Mouse (Mus musculus): Measurements from ENCODE around the gene Rpl37a. TPM values are rescaled to one million over a fixed set of nuclear protein-coding genes. Genes with fewer than 3 reads are reported as not detected.

The Rpl37a gene
- polyA plus RNA-seq, 1 experiment from 2014 or later, result 1,937 TPM

DNA sequence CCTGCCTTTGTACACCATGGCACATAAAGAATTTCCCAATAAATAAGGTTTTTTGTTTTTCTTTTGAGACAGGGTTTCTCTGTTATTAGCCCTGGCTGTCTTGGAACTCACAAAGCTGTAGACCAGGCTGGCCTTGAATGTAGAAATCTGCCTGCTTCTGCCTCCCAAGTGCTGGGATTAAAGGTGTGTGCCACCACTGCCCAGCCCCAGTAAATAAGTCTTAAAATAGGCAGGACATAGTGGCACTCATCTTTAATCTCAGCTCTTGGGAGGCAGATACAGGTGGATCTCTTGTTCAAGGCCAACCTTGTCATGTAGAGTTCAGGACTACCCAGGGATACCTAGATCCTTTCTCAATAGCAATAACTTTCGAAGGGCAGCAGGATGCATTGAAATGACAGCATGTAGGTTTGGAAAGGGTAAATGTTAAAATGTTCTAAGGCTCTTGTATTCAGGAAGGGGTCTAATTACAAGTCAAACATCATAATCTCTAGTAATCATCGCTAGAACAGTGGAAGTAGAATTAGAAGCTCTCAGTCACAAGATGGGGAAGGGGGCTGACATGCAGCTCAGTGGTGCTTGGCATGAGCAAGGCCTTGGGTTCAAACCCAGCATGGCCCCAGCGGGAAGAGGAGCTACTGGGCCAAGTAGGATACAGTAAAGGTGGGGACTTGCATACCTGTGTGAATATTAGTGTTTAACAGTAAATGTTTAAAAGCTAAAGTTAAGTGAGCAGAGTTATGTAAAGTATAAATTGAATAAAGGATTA lies 4.7 kb downstream of the Rpl37a start:
- Histone ChIP-seq H3K4me1 (replicated peaks; ENCODE audit: control insufficient read depth, insufficient read depth, low read length) (peaks cover 12% of the 10 kb centered on the region), H3K27ac (ENCODE audit: low read length) (no peak overlapping the region), H3K36me3 (ENCODE audit: control insufficient read depth, insufficient read depth, low read length) (peaks cover 13% of the 10 kb centered on the region; the same call in 1 of the 2 replicates), H3K9ac (ENCODE audit: low read length) (no peak overlapping the region), H3K4me2 (ENCODE audit: low read depth, low read length) (no peak overlapping the region), H3K4me3 (ENCODE audit: low read length) (no peak overlapping the region), H3K27me3 (ENCODE audit: control insufficient read depth, insufficient read depth, low read depth, low read length) (no peaks in the 10 kb centered on the region), H3K9me3 (ENCODE audit: control insufficient read depth, low read length) (no peaks in the 10 kb centered on the region)
- ATAC-seq (ENCODE audit: low read depth), result no peak
- WGBS, result 56% methylated on average over 3 of the region's 3 CpGs

DNA sequence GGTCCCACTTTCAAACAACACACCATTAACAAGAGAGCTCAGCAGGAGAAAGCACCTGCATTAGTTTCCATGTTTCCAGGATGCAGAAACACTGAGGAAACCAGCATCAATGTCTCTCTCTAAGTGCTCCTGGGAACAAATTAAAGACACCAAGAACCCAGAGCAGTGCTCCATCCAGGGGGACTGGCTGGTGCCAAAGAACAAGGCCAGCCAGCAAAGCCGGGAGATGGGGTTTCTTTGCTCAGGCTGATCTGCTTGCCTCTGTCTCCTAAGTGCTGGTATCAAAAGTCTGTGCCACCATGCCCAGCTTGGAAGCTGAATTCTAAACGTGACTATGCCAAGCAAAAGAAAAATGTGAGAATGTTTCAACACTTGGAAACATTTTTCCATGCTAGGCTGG lies 5.3 kb downstream of the Rpl37a start:
- no peak for ATAC-seq (ENCODE audit: low read depth)
- Histone ChIP-seq H3K4me1 (replicated peaks; ENCODE audit: control insufficient read depth, insufficient read depth, low read length) (peaks cover 12% of the 10 kb centered on the region), H3K9ac (ENCODE audit: low read length) (no peak overlapping the region), H3K36me3 (ENCODE audit: control insufficient read depth, insufficient read depth, low read length) (peaks cover 13% of the 10 kb centered on the region; the same call in 1 of the 2 replicates), H3K27me3 (ENCODE audit: control insufficient read depth, insufficient read depth, low read depth, low read length) (no peaks in the 10 kb centered on the region), H3K4me2 (ENCODE audit: low read depth, low read length) (no peak overlapping the region), H3K27ac (ENCODE audit: low read length) (no peak overlapping the region), H3K4me3 (ENCODE audit: low read length) (no peak overlapping the region), H3K9me3 (ENCODE audit: control insufficient read depth, low read length) (no peaks in the 10 kb centered on the region)
- 40% methylated on average over 2 of the region's 2 CpGs for WGBS

DNA sequence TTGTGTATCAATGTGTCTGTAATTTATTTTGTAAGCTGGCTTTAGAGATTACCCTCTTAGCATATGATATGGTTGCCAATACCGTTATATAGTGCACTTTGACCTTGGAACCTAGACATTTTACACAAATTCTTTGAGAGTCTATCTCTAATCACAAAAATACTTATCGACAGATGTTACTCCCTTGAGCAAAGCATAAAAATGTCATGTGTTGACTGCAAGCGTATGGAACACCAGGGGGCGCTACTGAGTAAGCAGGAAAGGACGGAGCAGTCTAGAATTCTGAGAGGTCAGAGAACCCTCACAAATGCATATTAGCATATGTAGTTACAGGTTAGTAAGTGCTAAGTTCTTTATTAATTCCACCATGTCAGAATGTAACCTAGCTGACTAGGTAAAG lies 5.8 kb downstream of the Rpl37a start:
- no peak overlapping the region for H3K4me3 ChIP-seq (ENCODE audit: low read length)
- WGBS, result 9% methylated on average over 5 of the region's 5 CpGs
- H3K27ac ChIP-seq (ENCODE audit: low read length), result no peak overlapping the region
- 0 out of 2 replicates have a peak, but pooled peaks have one; percentile 36 for ATAC-seq (ENCODE audit: low read depth)
- H3K9ac ChIP-seq (ENCODE audit: low read length), result no peak overlapping the region
- H3K4me2 ChIP-seq (ENCODE audit: low read depth, low read length), result no peak overlapping the region
- H3K9me3 ChIP-seq (ENCODE audit: control insufficient read depth, low read length), result no peaks in the 10 kb centered on the region
- H3K36me3 ChIP-seq (ENCODE audit: control insufficient read depth, insufficient read depth, low read length), result peaks cover 13% of the 10 kb centered on the region; the same call in 1 of the 2 replicates
- peaks cover 12% of the 10 kb centered on the region for H3K4me1 ChIP-seq (replicated peaks; ENCODE audit: control insufficient read depth, insufficient read depth, low read length)
- H3K27me3 ChIP-seq (ENCODE audit: control insufficient read depth, insufficient read depth, low read depth, low read length), result no peaks in the 10 kb centered on the region

DNA sequence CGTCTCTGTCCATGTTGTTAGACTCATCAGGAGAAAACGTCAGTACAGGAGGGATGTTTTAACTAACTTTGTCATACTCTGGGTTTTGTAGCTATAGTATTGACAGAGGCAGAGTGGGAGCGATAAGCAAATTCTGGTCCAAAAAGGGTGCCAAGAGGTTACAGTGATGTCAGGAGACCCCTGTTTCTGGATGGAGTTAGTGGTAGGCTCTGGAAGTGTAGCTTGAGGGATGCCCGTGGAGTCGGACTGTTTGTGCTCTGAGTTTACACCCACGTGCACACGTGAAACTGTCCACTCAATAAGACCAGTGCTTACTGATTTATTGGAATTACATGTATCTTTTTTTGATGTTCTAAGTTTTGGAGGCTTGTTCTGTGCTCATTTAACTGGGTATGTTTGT lies 6.5 kb downstream of the Rpl37a start:
- H3K9ac ChIP-seq (ENCODE audit: low read length), result no peak overlapping the region
- ATAC-seq (ENCODE audit: low read depth), result no peak
- no peak overlapping the region for H3K4me3 ChIP-seq (ENCODE audit: low read length)
- H3K27ac ChIP-seq (ENCODE audit: low read length), result no peak overlapping the region
- H3K36me3 ChIP-seq (ENCODE audit: control insufficient read depth, insufficient read depth, low read length), result peaks cover 13% of the 10 kb centered on the region; the same call in 1 of the 2 replicates
- no peaks in the 10 kb centered on the region for H3K27me3 ChIP-seq (ENCODE audit: control insufficient read depth, insufficient read depth, low read depth, low read length)
- H3K4me2 ChIP-seq (ENCODE audit: low read depth, low read length), result no peak overlapping the region
- WGBS, result 93% methylated on average over 7 of the region's 7 CpGs
- H3K4me1 ChIP-seq (replicated peaks; ENCODE audit: control insufficient read depth, insufficient read depth, low read length), result peaks cover 7% of the 10 kb centered on the region
- no peaks in the 10 kb centered on the region for H3K9me3 ChIP-seq (ENCODE audit: control insufficient read depth, low read length)

GRCm38 (mm10) chr1:72718846-72719245 lies 7.8 kb downstream of the Rpl37a start:
- H3K36me3 ChIP-seq (ENCODE audit: control insufficient read depth, insufficient read depth, low read length), result peaks cover 10% of the 10 kb centered on the region; the same call in 1 of the 2 replicates

GRCm38 (mm10) chr1:72720115-72720725 lies 9.1 kb downstream of the Rpl37a start:
- ATAC-seq (ENCODE audit: low read depth), result no peak
- Histone ChIP-seq H3K4me3 (ENCODE audit: low read length) (no peak overlapping the region), H3K36me3 (ENCODE audit: control insufficient read depth, insufficient read depth, low read length) (peaks cover 2% of the 10 kb centered on the region; the same call in 1 of the 2 replicates), H3K27me3 (ENCODE audit: control insufficient read depth, insufficient read depth, low read depth, low read length) (no peaks in the 10 kb centered on the region), H3K27ac (ENCODE audit: low read length) (no peak overlapping the region), H3K4me1 (replicated peaks; ENCODE audit: control insufficient read depth, insufficient read depth, low read length) (no peaks in the 10 kb centered on the region), H3K9me3 (ENCODE audit: control insufficient read depth, low read length) (no peaks in the 10 kb centered on the region), H3K4me2 (ENCODE audit: low read depth, low read length) (no peak overlapping the region), H3K9ac (ENCODE audit: low read length) (no peak overlapping the region)
- 56% methylated on average over 6 of the region's 6 CpGs for WGBS

More at GRCm38 (mm10) chr1:72718846-72719245, 7.8 kb downstream of the Rpl37a start:
- Histone ChIP-seq H3K9me3 (ENCODE audit: control insufficient read depth, low read length) (no peaks in the 10 kb centered on the region), H3K4me3 (ENCODE audit: low read length) (no peak overlapping the region), H3K9ac (ENCODE audit: low read length) (no peak overlapping the region), H3K27me3 (ENCODE audit: control insufficient read depth, insufficient read depth, low read depth, low read length) (no peaks in the 10 kb centered on the region), H3K4me2 (ENCODE audit: low read depth, low read length) (no peak overlapping the region), H3K4me1 (replicated peaks; ENCODE audit: control insufficient read depth, insufficient read depth, low read length) (0 out of 2 replicates have a peak, but pooled peaks cover 2% of the 10 kb centered on the region), H3K27ac (ENCODE audit: low read length) (no peak overlapping the region)
- WGBS, result 21% methylated on average over 5 of the region's 5 CpGs
- peak; percentile 85 for ATAC-seq (ENCODE audit: low read depth)

DNA sequence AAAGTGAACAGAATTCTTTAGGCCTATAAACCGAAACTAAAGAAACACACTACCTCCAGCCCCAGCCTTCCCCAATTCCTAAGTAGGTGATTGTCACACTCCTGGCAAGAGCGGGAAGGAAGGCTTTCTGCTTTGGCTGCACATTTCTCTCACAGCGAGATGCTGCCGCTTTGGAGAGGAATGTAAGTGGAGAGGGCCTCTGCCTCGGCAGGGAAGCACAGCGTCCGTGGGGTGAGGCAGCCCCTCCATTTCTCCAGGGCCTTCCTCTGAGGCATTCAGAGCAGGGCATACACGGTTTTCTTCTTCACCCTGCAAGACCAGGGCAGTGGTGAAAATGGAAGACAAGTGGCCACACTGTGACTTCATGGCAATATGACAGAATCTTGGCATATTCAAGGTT lies 11.6 kb downstream of the Rpl37a start:
- Histone ChIP-seq H3K4me1 (replicated peaks; ENCODE audit: control insufficient read depth, insufficient read depth, low read length) (no peaks in the 10 kb centered on the region), H3K9ac (ENCODE audit: low read length) (no peak overlapping the region), H3K27ac (ENCODE audit: low read length) (no peak overlapping the region), H3K27me3 (ENCODE audit: control insufficient read depth, insufficient read depth, low read depth, low read length) (no peaks in the 10 kb centered on the region), H3K36me3 (ENCODE audit: control insufficient read depth, insufficient read depth, low read length) (no peaks in the 10 kb centered on the region), H3K4me2 (ENCODE audit: low read depth, low read length) (no peak overlapping the region), H3K9me3 (ENCODE audit: control insufficient read depth, low read length) (no peaks in the 10 kb centered on the region), H3K4me3 (ENCODE audit: low read length) (no peak overlapping the region)
- no peak for ATAC-seq (ENCODE audit: low read depth)
- 24% methylated on average over 8 of the region's 8 CpGs for WGBS

- Histone ChIP-seq H3K4me1 (replicated peaks; ENCODE audit: control insufficient read depth, insufficient read depth, low read length) (no peaks in the 10 kb centered on the region), H3K27me3 (ENCODE audit: control insufficient read depth, insufficient read depth, low read depth, low read length) (no peaks in the 10 kb centered on the region), H3K4me3 (ENCODE audit: low read length) (no peak overlapping the region), H3K4me2 (ENCODE audit: low read depth, low read length) (no peak overlapping the region), H3K36me3 (ENCODE audit: control insufficient read depth, insufficient read depth, low read length) (no peaks in the 10 kb centered on the region), H3K9me3 (ENCODE audit: control insufficient read depth, low read length) (no peaks in the 10 kb centered on the region), H3K27ac (ENCODE audit: low read length) (no peak overlapping the region), H3K9ac (ENCODE audit: low read length) (no peak overlapping the region)
- 75% methylated on average over 2 of the region's 2 CpGs for WGBS
- ATAC-seq (ENCODE audit: low read depth), result no peak
Measured at GRCm38 (mm10) chr1:72724354-72724753, 13.3 kb downstream of the Rpl37a start.

DNA sequence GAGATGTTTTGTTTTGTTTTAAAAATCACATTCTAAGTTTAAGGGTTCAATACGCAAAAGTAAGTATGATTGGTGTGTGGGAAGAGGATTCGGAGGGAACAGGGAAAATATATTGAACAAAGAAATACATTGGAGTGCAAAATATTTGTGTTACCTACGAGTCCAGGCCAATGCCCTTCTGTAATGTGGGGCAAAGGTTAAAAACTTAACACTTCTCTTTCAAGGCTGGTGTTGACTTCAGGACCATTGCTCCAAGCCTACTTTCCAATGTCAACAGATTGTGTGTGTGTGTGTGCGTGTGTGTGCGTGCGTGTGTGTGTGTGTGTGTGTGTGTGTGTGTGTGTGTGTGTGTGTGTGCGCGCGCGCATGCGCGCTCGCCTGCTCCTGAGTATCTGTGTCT lies 14.9 kb downstream of the Rpl37a start:
- Histone ChIP-seq H3K4me1 (replicated peaks; ENCODE audit: control insufficient read depth, insufficient read depth, low read length) (no peaks in the 10 kb centered on the region), H3K4me3 (ENCODE audit: low read length) (no peak overlapping the region), H3K36me3 (ENCODE audit: control insufficient read depth, insufficient read depth, low read length) (no peaks in the 10 kb centered on the region), H3K9me3 (ENCODE audit: control insufficient read depth, low read length) (no peaks in the 10 kb centered on the region), H3K9ac (ENCODE audit: low read length) (no peak overlapping the region), H3K27me3 (ENCODE audit: control insufficient read depth, insufficient read depth, low read depth, low read length) (no peaks in the 10 kb centered on the region), H3K27ac (ENCODE audit: low read length) (no peak overlapping the region), H3K4me2 (ENCODE audit: low read depth, low read length) (no peak overlapping the region)
- 86% methylated on average over 13 of the region's 13 CpGs for WGBS
- ATAC-seq (ENCODE audit: low read depth), result no peak
